Mouse (Mus musculus): ENCODE results near the gene Eif2ak3. TPM values are rescaled to one million over a fixed set of nuclear protein-coding genes. Genes with fewer than 3 reads are reported as not detected.

Eif2ak3 gene
- polyA plus RNA-seq, 1 experiment from 2014 or later: 15.9 TPM

- no peaks in the 10 kb centered on the region for H3K9me3 ChIP-seq
- H3K4me3 ChIP-seq: no peak overlapping the region
- H3K9ac ChIP-seq (replicated peaks): no peak overlapping the region
- H3K36me3 ChIP-seq: no peaks in the 10 kb centered on the region
- H3K4me2 ChIP-seq (replicated peaks): no peak overlapping the region
- ATAC-seq (replicated peaks): no peak
- peaks cover 15% of the 10 kb centered on the region for H3K4me1 ChIP-seq
- no peaks in the 10 kb centered on the region for H3K27me3 ChIP-seq
- no peak overlapping the region for H3K27ac ChIP-seq (replicated peaks)
- 53% methylated on average over 7 of the region's 7 CpGs for WGBS
These were observed 28.3 kb downstream of the Eif2ak3 start for GRCm38 (mm10) chr6:70872570-70872969.

- 78% methylated on average over 5 of the region's 5 CpGs for WGBS
These were observed 29.9 kb downstream of the Eif2ak3 start for GRCm38 (mm10) chr6:70874035-70874775.

GRCm38 (mm10) chr6:70875017-70875416 lies 30.7 kb downstream of the Eif2ak3 start:
- Histone ChIP-seq H3K4me3 (no peak overlapping the region), H3K4me1 (peaks cover 15% of the 10 kb centered on the region), H3K27me3 (no peaks in the 10 kb centered on the region), H3K9me3 (no peaks in the 10 kb centered on the region), H3K9ac (replicated peaks) (no peak overlapping the region), H3K36me3 (peaks cover 4% of the 10 kb centered on the region; the same call in 1 of the 2 replicates), H3K27ac (replicated peaks) (no peak overlapping the region), H3K4me2 (replicated peaks) (no peak overlapping the region)
- whole genome bisulfite sequencing: 97% methylated on average over 1 of the region's 1 CpGs
- no peak for ATAC-seq (replicated peaks)

More at GRCm38 (mm10) chr6:70874035-70874775, 29.9 kb downstream of the Eif2ak3 start:
- Histone ChIP-seq H3K27ac (replicated peaks) (no peak overlapping the region), H3K9me3 (no peaks in the 10 kb centered on the region), H3K4me3 (no peak overlapping the region), H3K36me3 (peaks cover 1% of the 10 kb centered on the region; the same call in 1 of the 2 replicates), H3K27me3 (no peaks in the 10 kb centered on the region), H3K4me1 (peaks cover 15% of the 10 kb centered on the region), H3K9ac (replicated peaks) (no peak overlapping the region), H3K4me2 (replicated peaks) (no peak overlapping the region)
- no peak for ATAC-seq (replicated peaks)

- 13% methylated on average over 5 of the region's 5 CpGs for WGBS
- Histone ChIP-seq H3K27me3 (no peaks in the 10 kb centered on the region), H3K4me1 (no peaks in the 10 kb centered on the region), H3K9me3 (no peaks in the 10 kb centered on the region), H3K36me3 (peaks cover 28% of the 10 kb centered on the region), H3K4me3 (no peak overlapping the region), H3K4me2 (replicated peaks) (no peak overlapping the region), H3K9ac (replicated peaks) (no peak overlapping the region), H3K27ac (replicated peaks) (no peak overlapping the region)
- peak; percentile 63; the same call in 1 of the 2 replicates for ATAC-seq (replicated peaks)
These were observed 36.5 kb downstream of the Eif2ak3 start for GRCm38 (mm10) chr6:70880714-70881304.

GRCm38 (mm10) chr6:70887993-70888392 lies 43.7 kb downstream of the Eif2ak3 start:
- no peak overlapping the region for H3K4me2 ChIP-seq (replicated peaks)
- no peaks in the 10 kb centered on the region for H3K4me1 ChIP-seq
- H3K9ac ChIP-seq (replicated peaks): no peak overlapping the region
- H3K36me3 ChIP-seq: peaks cover 71% of the 10 kb centered on the region
- no peak for ATAC-seq (replicated peaks)
- H3K27ac ChIP-seq (replicated peaks): no peak overlapping the region
- H3K27me3 ChIP-seq: no peaks in the 10 kb centered on the region
- H3K4me3 ChIP-seq: no peak overlapping the region
- H3K9me3 ChIP-seq: no peaks in the 10 kb centered on the region
- whole genome bisulfite sequencing: 89% methylated on average over 11 of the region's 11 CpGs

- no peak overlapping the region for H3K27ac ChIP-seq (replicated peaks)
- H3K4me1 ChIP-seq: peaks cover 12% of the 10 kb centered on the region
- peaks cover 33% of the 10 kb centered on the region for H3K36me3 ChIP-seq
- ATAC-seq (replicated peaks): no peak
- 79% methylated on average over 6 of the region's 6 CpGs for WGBS
- no peak overlapping the region for H3K4me2 ChIP-seq (replicated peaks)
- no peak overlapping the region for H3K9ac ChIP-seq (replicated peaks)
- no peak overlapping the region for H3K4me3 ChIP-seq
- H3K9me3 ChIP-seq: no peaks in the 10 kb centered on the region
- H3K27me3 ChIP-seq: no peaks in the 10 kb centered on the region
These were observed 53.9 kb downstream of the Eif2ak3 start for GRCm38 (mm10) chr6:70898166-70898565.

- no peak overlapping the region for H3K9ac ChIP-seq (replicated peaks)
- ATAC-seq (replicated peaks): peak; percentile 75
- no peaks in the 10 kb centered on the region for H3K27me3 ChIP-seq
- peaks cover 33% of the 10 kb centered on the region for H3K36me3 ChIP-seq
- no peaks in the 10 kb centered on the region for H3K9me3 ChIP-seq
- no peak overlapping the region for H3K4me2 ChIP-seq (replicated peaks)
- H3K27ac ChIP-seq (replicated peaks): peak overlapping the region; percentile 23; the same call in 1 of the 2 replicates
- WGBS: 5% methylated on average over 8 of the region's 8 CpGs
- peaks cover 12% of the 10 kb centered on the region for H3K4me1 ChIP-seq
- H3K4me3 ChIP-seq: no peak overlapping the region
These were observed 55.3 kb downstream of the Eif2ak3 start for GRCm38 (mm10) chr6:70899594-70900003.

DNA sequence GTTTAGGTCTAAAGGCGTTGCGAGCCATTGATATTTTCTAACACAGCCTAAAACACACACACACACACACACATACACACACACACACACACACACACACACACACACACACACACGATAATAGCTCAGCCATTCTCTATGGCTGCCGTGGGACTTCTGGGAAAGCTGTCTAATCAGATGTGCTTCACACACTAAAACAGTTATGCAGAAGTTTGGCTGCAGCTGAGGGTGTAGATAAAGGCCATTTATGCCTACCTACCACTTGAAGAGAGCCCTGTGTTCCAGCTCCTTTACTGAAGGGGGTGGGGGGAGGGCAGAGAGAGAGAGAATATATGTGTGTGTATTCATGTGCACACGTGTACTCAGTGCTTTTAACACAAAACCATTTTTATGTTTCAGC lies 59.4 kb downstream of the Eif2ak3 start:
- Histone ChIP-seq H3K4me3 (no peak overlapping the region), H3K9me3 (no peaks in the 10 kb centered on the region), H3K27ac (replicated peaks) (no peak overlapping the region), H3K36me3 (peaks cover 35% of the 10 kb centered on the region), H3K4me2 (replicated peaks) (no peak overlapping the region), H3K4me1 (peaks cover 12% of the 10 kb centered on the region), H3K9ac (replicated peaks) (no peak overlapping the region), H3K27me3 (no peaks in the 10 kb centered on the region)
- WGBS: 87% methylated on average over 5 of the region's 5 CpGs
- ATAC-seq (replicated peaks): no peak

- H3K36me3 ChIP-seq: peaks cover 16% of the 10 kb centered on the region; the same call in 1 of the 2 replicates
- H3K4me1 ChIP-seq: peaks cover 9% of the 10 kb centered on the region
- no peak overlapping the region for H3K4me3 ChIP-seq
- no peak overlapping the region for H3K9ac ChIP-seq (replicated peaks)
- no peak overlapping the region for H3K4me2 ChIP-seq (replicated peaks)
- WGBS: 94% methylated on average over 7 of the region's 7 CpGs
- no peaks in the 10 kb centered on the region for H3K9me3 ChIP-seq
- no peak overlapping the region for H3K27ac ChIP-seq (replicated peaks)
- H3K27me3 ChIP-seq: 0 out of 2 replicates have a peak, but pooled peaks cover 3% of the 10 kb centered on the region
- no peak for ATAC-seq (replicated peaks)
These were observed 65.3 kb downstream of the Eif2ak3 start for GRCm38 (mm10) chr6:70909572-70909971.

DNA sequence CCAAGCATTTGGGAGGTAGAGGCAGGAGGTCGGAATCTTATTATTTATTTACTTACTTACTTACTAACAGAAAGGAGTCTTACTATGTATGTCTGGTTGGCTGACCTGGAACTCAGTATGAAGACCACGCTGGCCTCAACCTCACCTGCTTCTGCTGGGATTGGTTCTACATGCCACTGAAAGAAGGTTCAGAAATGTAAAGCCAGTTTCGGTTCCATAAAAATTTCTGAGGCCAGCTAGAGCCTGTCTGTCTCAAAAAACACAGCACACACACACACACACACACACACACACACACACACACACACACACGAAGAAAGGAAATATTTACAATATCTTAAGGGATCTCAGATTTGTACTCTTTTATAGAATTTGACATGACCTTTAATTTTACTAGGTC lies 66.0 kb downstream of the Eif2ak3 start:
- no peaks in the 10 kb centered on the region for H3K9me3 ChIP-seq
- WGBS: 80% methylated on average over 4 of the region's 4 CpGs
- H3K4me1 ChIP-seq: peaks cover 9% of the 10 kb centered on the region
- H3K27ac ChIP-seq (replicated peaks): no peak overlapping the region
- no peak overlapping the region for H3K9ac ChIP-seq (replicated peaks)
- H3K36me3 ChIP-seq: peaks cover 14% of the 10 kb centered on the region; the same call in 1 of the 2 replicates
- H3K4me2 ChIP-seq (replicated peaks): no peak overlapping the region
- 0 out of 2 replicates have a peak, but pooled peaks cover 3% of the 10 kb centered on the region for H3K27me3 ChIP-seq
- ATAC-seq (replicated peaks): no peak
- H3K4me3 ChIP-seq: no peak overlapping the region

DNA sequence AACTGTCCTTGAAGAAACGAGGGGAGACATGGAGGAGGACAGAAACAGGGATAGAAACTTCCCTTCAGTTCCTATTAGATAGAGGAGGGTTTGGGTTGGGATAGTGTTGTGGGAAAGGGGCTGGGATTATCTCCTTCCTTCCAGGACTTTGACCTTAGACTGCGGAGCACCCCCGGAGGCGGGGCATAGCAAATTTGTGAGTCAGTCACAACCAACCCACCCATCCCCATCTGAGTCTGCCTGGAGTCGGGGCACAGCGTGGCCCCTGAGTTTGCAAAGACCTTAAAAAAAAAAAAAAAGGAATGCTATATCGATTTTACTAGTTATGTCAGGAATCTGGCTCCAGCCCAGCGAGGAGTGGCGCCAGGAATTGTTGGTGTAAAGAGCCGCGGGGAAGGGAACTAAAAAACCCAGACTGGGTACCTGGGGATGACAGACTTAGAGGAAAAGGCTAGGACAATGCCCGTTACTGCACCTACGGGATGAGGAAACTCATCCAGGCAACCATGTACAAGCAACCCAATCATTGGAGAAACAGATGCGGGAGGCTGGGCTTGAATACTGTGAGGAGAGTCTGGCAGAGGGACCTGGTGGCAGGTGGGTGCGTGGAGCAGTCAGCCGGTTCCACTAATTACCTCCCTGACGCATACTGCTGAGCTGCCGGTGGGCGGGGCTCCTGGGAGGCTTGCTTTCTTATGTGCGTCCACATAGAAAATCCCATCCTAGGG lies 67.5 kb downstream of the Eif2ak3 start:
- H3K27me3 ChIP-seq: 0 out of 2 replicates have a peak, but pooled peaks cover 3% of the 10 kb centered on the region
- no peaks in the 10 kb centered on the region for H3K9me3 ChIP-seq
- H3K36me3 ChIP-seq: no peaks in the 10 kb centered on the region
- H3K9ac ChIP-seq (replicated peaks): no peak overlapping the region
- H3K4me1 ChIP-seq: peaks cover 9% of the 10 kb centered on the region
- H3K27ac ChIP-seq (replicated peaks): no peak overlapping the region
- peak; percentile 81 for ATAC-seq (replicated peaks)
- peak overlapping the region; percentile 25 for H3K4me3 ChIP-seq
- WGBS: 12% methylated on average over 20 of the region's 20 CpGs
- peak overlapping the region; percentile 42 for H3K4me2 ChIP-seq (replicated peaks)

DNA sequence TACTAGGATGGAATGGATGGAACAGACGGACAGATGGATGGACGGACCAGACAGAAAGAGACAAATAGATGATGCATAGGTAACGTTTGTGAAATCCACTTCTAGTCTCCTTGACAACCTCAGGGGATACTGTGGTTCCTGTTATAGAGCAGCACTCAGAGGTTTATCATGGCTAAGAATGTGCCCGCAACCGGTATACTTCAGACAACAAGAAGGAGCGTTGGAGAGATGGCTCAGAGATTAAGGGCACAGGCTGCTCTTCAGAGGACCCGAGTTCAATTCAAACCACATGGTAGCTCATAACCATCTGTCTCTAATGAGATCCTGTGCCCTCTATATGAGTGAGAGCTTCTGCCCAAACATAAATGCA lies 68.1 kb downstream of the Eif2ak3 start:
- Histone ChIP-seq H3K9me3 (no peaks in the 10 kb centered on the region), H3K27me3 (0 out of 2 replicates have a peak, but pooled peaks cover 3% of the 10 kb centered on the region), H3K4me1 (peaks cover 9% of the 10 kb centered on the region), H3K27ac (replicated peaks) (no peak overlapping the region), H3K4me2 (replicated peaks) (peak overlapping the region; percentile 42), H3K36me3 (no peaks in the 10 kb centered on the region), H3K4me3 (no peak overlapping the region), H3K9ac (replicated peaks) (no peak overlapping the region)
- WGBS: 68% methylated on average over 7 of the region's 7 CpGs
- peak; percentile 30; the same call in 1 of the 2 replicates for ATAC-seq (replicated peaks)
